Comparison of ENCODE assay signal across 29 mouse cellular contexts in genomic region chr10:18943296-18944075, GRCm38 (mm10).
DNase-seq lines count a peak whose midpoint lies in the region; ATAC-seq and TF ChIP-seq lines count a peak whose summit lies in the region.
"Had no signal": no experiment of that assay in that cellular context is flagged by ENCODE, and none has a peak within 500 bp of the region (broad histone marks: within the 10 kb centered on the region; RNA-seq: fewer than 3 reads in every experiment).

No protein-coding gene starts in this region.

- DNase-seq in 416B (ENCODE audit: low read depth) (peak; percentile 98), MEL (ENCODE audit: low read depth, low spot score) (peak; percentile 10), adipocyte (ENCODE audit: low spot score) (no peak)
- no peak for DNase-seq in liver, postnatal 0 days
- DNase-seq in heart, postnatal 4 days = no peak
- DNase-seq: adrenal gland, postnatal 10 days; cerebellum, adult 11 months; cerebellum, postnatal 10 days; gastrocnemius, adult 2 months; gastrocnemius, postnatal 36 days; heart, postnatal 14 days; kidney, adult 9 months; kidney, postnatal 10 days; layer of hippocampus, adult 9-11 months; liver, embryonic 13.5 days; right cerebral cortex, adult 18-20 months; spleen, adult 18-20 months; thymus, adult 18-20 months; thymus, postnatal 36 days had no signal

- H3K36me3 ChIP-seq in MEL (ENCODE audit: control insufficient read depth in 1 of 2, insufficient read depth in 2 of 2, low read length in 2 of 2) = no peaks in the 10 kb centered on the region
- no peaks in the 10 kb centered on the region for H3K36me3 ChIP-seq in liver, postnatal 0 days (replicated peaks; ENCODE audit: insufficient read depth, low read length)
- H3K36me3 ChIP-seq: hindbrain, embryonic 12.5 days; liver, embryonic 13.5 days; lung, embryonic 15.5 days; midbrain, embryonic 10.5 days; midbrain, embryonic 15.5 days had no signal

- no peaks in the 10 kb centered on the region for H3K79me2 ChIP-seq in MEL (ENCODE audit: control insufficient read depth, insufficient read depth, low read length, poor library complexity)

- ATAC-seq in liver, postnatal 0 days = peak; percentile 44
- peak; percentile 19; the same call in 1 of the 2 replicates for ATAC-seq in megakaryocyte-erythroid progenitor cell, adult 5-6 weeks (replicated peaks; ENCODE audit: low FRiP score, low TSS enrichment, poor library complexity, severe bottlenecking)
- ATAC-seq: forebrain, embryonic 16.5 days; intestine, embryonic 16.5 days; midbrain, embryonic 15.5 days had no signal

- TF ChIP-seq CTCF in MEL (IDR thresholded peaks at IDR 0.05 in 2 of 3, conservative IDR thresholded peaks at IDR 0.05 in 1 of 3; ENCODE audit: control insufficient read depth in 1 of 3, insufficient read depth in 1 of 3, low read depth in 2 of 3, low read length in 3 of 3, poor library complexity in 1 of 3, severe bottlenecking in 1 of 3) = no peak
- no peak for TF ChIP-seq CTCF in liver, postnatal 0 days (IDR thresholded peaks at IDR 0.05; ENCODE audit: low read depth)

- H3K27ac ChIP-seq in MEL (ENCODE audit: control insufficient read depth, low read depth, low read length) = no peak overlapping the region
- no peak overlapping the region for H3K27ac ChIP-seq in liver, postnatal 0 days (ENCODE audit: low read depth)
- H3K27ac ChIP-seq: gastrocnemius, adult 2 months; hindbrain, embryonic 12.5 days; liver, embryonic 13.5 days; lung, embryonic 15.5 days; midbrain, embryonic 10.5 days; midbrain, embryonic 15.5 days; stomach, postnatal 0 days had no signal

- H3K4me2 ChIP-seq in liver, postnatal 0 days (ENCODE audit: low read depth, low read length) = no peak overlapping the region
- H3K4me2 ChIP-seq: hindbrain, embryonic 12.5 days; liver, embryonic 13.5 days; lung, embryonic 15.5 days; midbrain, embryonic 15.5 days had no signal

- H3K27me3 ChIP-seq in MEL (ENCODE audit: control insufficient read depth in 1 of 2, insufficient read depth in 2 of 2, low read length in 2 of 2) = no peaks in the 10 kb centered on the region; a peak in 2 of 4 replicates
- H3K27me3 ChIP-seq in liver, postnatal 0 days (ENCODE audit: insufficient read depth, low read length) = no peaks in the 10 kb centered on the region
- H3K27me3 ChIP-seq: CH12.LX; hindbrain, embryonic 12.5 days; liver, embryonic 13.5 days; lung, embryonic 15.5 days; midbrain, embryonic 15.5 days had no signal

- no peaks in the 10 kb centered on the region for H3K9me3 ChIP-seq in MEL (replicated peaks; ENCODE audit: insufficient read depth, low read length)
- H3K9me3 ChIP-seq in liver, postnatal 0 days (ENCODE audit: low read length) = no peaks in the 10 kb centered on the region
- H3K9me3 ChIP-seq: hindbrain, embryonic 12.5 days; liver, embryonic 13.5 days; lung, embryonic 15.5 days; midbrain, embryonic 10.5 days; midbrain, embryonic 15.5 days had no signal

- H3K4me1 ChIP-seq in MEL (ENCODE audit: control insufficient read depth in 1 of 2, insufficient read depth in 2 of 2, low read length in 2 of 2) = peaks cover 0 to 3% of the 10 kb centered on the region in 2 experiments; a peak in 1 of 4 replicates
- H3K4me1 ChIP-seq in liver, postnatal 0 days (ENCODE audit: insufficient read depth) = no peaks in the 10 kb centered on the region
- H3K4me1 ChIP-seq: hindbrain, embryonic 12.5 days; lung, embryonic 15.5 days; midbrain, embryonic 10.5 days; midbrain, embryonic 15.5 days had no signal

- no peak for TF ChIP-seq POLR2A in MEL (IDR thresholded peaks at IDR 0.05; ENCODE audit: control insufficient read depth in 1 of 2, insufficient read depth in 1 of 2, low read depth in 1 of 2, low read length in 2 of 2, poor library complexity in 1 of 2)

- no peak overlapping the region for H3K9ac ChIP-seq in MEL (ENCODE audit: control insufficient read depth, low read depth, low read length, poor library complexity, severe bottlenecking)
- H3K9ac ChIP-seq in liver, postnatal 0 days (replicated peaks) = no peak overlapping the region
- H3K9ac ChIP-seq: hindbrain, embryonic 12.5 days; liver, embryonic 13.5 days; lung, embryonic 15.5 days; midbrain, embryonic 15.5 days had no signal

- no peak overlapping the region for H3K4me3 ChIP-seq in MEL (ENCODE audit: control insufficient read depth in 1 of 2, insufficient read depth in 1 of 2, low read depth in 2 of 2, low read length in 2 of 2)
- H3K4me3 ChIP-seq in liver, postnatal 0 days (ENCODE audit: low read depth, low read length) = no peak overlapping the region
- H3K4me3 ChIP-seq: erythroblast, embryonic 14.5 days; gastrocnemius, adult 2 months; hindbrain, embryonic 12.5 days; liver, embryonic 13.5 days; lung, embryonic 15.5 days; midbrain, embryonic 10.5 days; midbrain, embryonic 15.5 days had no signal

- no peak for TF ChIP-seq EP300 in MEL (IDR thresholded peaks at IDR 0.05; ENCODE audit: low read depth in 1 of 2, low read length in 2 of 2)
- TF ChIP-seq EP300 in liver, postnatal 0 days (IDR thresholded peaks at IDR 0.05; ENCODE audit: low read depth) = no peak

- WGBS in liver, postnatal 0 days (ENCODE audit: insufficient replicate concordance) = 37% methylated on average over 6 of the region's 6 CpGs

- TF ChIP-seq RAD21 in MEL (IDR thresholded peaks at IDR 0.05; ENCODE audit: low read depth, low read length) = no peak

TF ChIP-seq in MEL, 35 proteins besides CTCF, POLR2A, EP300 and RAD21:
- TF ChIP-seq USF1 (IDR thresholded peaks at IDR 0.05; ENCODE audit: low read depth, low read length) (peak; percentile 59; the same call in 1 of the 2 replicates), KAT2A (conservative IDR thresholded peaks at IDR 0.05; ENCODE audit: low read depth, low read length) (no peak), SMC3 (IDR thresholded peaks at IDR 0.05; ENCODE audit: low read depth, low read length) (no peak), BHLHE40 (IDR thresholded peaks at IDR 0.05; ENCODE audit: borderline replicate concordance, low read depth, low read length) (no peak), ZNF384 (IDR thresholded peaks at IDR 0.05; ENCODE audit: low read depth, low read length) (no peak)
TF ChIP-seq in MEL: peak in this region for 1.

Comparison
In these comparisons a context has a peak if more than half of its experiments do, and no peak if none do; other contexts are left out.
1. DNase-seq: peak in 416B (single experiment) and MEL (single experiment); none in liver, postnatal 0 days (single experiment), heart, postnatal 4 days (single experiment) and adipocyte (single experiment).